Mouse (Mus musculus): ENCODE measurements around the gene Ccdc85b. TPM values are rescaled to one million over a fixed set of nuclear protein-coding genes. Genes with fewer than 3 reads are reported as not detected.

The Ccdc85b gene
- polyA plus RNA-seq, 1 experiment = 32.5 TPM

DNA sequence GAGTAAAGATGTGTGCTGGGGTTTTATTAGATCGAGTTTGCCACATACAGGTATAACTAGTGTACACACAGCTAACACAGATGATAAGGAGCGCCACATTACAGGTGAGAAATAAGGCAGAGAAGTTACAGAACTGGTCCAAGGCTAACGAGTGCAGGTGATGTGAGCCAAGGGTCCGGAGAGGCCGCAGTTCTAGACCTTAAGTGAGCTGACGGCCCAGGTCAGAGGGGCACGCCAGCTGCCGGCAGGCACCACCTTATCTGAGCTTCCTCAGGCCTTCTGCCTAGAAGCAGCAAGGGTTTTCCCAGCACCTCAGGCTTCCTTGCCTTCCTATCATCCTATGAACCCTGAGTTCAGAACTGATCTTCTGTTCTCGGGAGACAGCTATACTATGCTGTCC, 38.1 kb downstream of the Ccdc85b start:
- 92% methylated on average over 9 of the region's 9 CpGs for WGBS

DNA sequence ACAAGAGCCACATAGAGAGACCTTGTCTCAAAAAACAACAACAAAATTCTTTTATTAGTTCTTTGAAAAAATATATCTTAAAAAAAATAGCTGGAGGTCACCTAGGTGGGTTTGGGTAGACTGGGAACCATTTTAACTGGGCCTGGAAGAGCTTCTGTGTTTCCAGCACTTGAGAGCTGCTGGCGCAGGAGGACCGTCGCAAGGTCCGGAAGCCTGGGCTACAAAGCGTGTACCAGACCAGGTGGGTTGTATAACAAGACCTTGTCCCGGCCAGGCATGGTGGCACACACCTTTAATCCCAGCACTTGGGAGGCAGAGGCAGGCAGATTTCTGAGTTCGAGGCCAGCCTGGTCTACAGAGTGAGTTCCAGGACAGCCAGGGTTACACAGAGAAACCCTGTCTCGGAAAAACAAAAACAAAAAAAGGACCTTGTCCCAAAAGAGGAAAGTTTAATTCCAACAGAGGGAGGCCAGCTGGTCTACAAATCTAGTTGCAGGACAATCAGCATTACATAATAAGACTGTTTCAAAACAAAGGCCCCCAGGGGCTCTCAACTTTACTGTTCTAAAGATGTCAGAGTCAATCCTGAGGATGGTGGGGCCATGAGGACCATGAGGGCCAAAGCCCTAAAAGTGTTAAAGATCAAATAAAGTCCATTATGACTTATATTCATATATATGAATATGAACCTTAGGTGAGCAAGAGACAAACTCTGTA, 38.8 kb downstream of the Ccdc85b start:
- Histone ChIP-seq H3K27ac (ENCODE audit: insufficient read depth, low read length) (no peak overlapping the region), H3K4me3 (replicated peaks; ENCODE audit: insufficient read depth, low read depth, low read length) (no peak overlapping the region), H3K4me1 (ENCODE audit: control insufficient read depth, insufficient read depth, low read length) (peaks cover 20% of the 10 kb centered on the region), H3K27me3 (ENCODE audit: control insufficient read depth, insufficient read depth, low read length) (no peaks in the 10 kb centered on the region)
- WGBS = 95% methylated on average over 8 of the region's 8 CpGs
- no peak for TF ChIP-seq CTCF (IDR thresholded peaks at IDR 0.05; ENCODE audit: borderline replicate concordance, insufficient read depth, low read depth, low read length)
- no peak for TF ChIP-seq POLR2A (IDR thresholded peaks at IDR 0.05; ENCODE audit: borderline replicate concordance, insufficient read depth, low read length)
- DNase-seq = no peak

More for the DNA sequence above, 38.1 kb downstream of the Ccdc85b start:
- no peak for DNase-seq
- Histone ChIP-seq H3K4me3 (replicated peaks; ENCODE audit: insufficient read depth, low read depth, low read length) (no peak overlapping the region), H3K4me1 (ENCODE audit: control insufficient read depth, insufficient read depth, low read length) (peaks cover 20% of the 10 kb centered on the region), H3K27ac (ENCODE audit: insufficient read depth, low read length) (no peak overlapping the region), H3K27me3 (ENCODE audit: control insufficient read depth, insufficient read depth, low read length) (no peaks in the 10 kb centered on the region)
- TF ChIP-seq CTCF (IDR thresholded peaks at IDR 0.05; ENCODE audit: borderline replicate concordance, insufficient read depth, low read depth, low read length) (no peak), POLR2A (IDR thresholded peaks at IDR 0.05; ENCODE audit: borderline replicate concordance, insufficient read depth, low read length) (no peak)

DNA sequence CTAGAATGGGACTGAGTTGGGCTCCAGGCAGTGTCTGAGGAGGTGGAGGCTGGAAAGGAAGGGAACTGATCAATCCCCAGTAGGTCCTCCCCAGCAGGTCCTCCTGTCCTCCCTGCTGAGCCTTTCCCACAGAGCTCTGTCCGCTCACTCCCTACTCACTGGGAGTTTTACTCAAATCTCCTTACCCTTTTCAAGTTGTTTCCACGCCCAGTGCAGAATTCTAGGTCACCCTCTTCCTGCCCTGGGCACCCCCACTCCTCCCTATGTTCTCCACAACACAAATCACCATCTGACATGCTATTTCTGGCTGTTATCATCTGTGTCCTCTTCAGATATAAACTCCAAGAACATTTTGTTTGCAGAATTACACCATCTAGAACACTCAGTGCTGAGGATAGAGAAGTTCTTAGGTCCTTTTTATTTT, 43.1 kb downstream of the Ccdc85b start:
- Histone ChIP-seq H3K4me3 (replicated peaks; ENCODE audit: insufficient read depth, low read depth, low read length) (no peak overlapping the region), H3K4me1 (ENCODE audit: control insufficient read depth, insufficient read depth, low read length) (no peaks in the 10 kb centered on the region), H3K27me3 (ENCODE audit: control insufficient read depth, insufficient read depth, low read length) (no peaks in the 10 kb centered on the region), H3K27ac (ENCODE audit: insufficient read depth, low read length) (no peak overlapping the region)
- TF ChIP-seq CTCF (IDR thresholded peaks at IDR 0.05; ENCODE audit: borderline replicate concordance, insufficient read depth, low read depth, low read length) = no peak
- TF ChIP-seq POLR2A (IDR thresholded peaks at IDR 0.05; ENCODE audit: borderline replicate concordance, insufficient read depth, low read length) = no peak
- no peak for DNase-seq
- 39% methylated on average over 2 of the region's 2 CpGs for WGBS

DNA sequence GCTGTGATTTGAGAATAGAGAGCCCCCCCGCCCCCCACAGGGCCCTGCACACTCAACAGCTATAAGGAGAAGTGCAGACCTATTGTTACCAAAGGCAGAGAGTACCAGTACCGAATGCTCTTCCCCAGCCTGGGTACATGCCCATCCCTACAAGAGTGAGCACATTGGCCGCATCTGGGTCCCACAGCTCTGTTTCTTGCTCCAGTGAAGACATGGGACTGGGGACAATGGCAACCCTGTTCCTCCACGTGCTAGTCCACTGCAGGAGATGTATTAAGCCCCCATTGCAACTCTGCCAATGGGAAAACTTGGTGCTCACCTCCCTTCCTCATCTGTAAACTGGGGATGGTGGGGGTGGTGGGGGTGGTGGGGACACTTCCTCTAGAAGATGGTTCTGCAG, 43.9 kb downstream of the Ccdc85b start:
- H3K4me1 ChIP-seq (ENCODE audit: control insufficient read depth, insufficient read depth, low read length) = no peaks in the 10 kb centered on the region
- TF ChIP-seq POLR2A (IDR thresholded peaks at IDR 0.05; ENCODE audit: borderline replicate concordance, insufficient read depth, low read length) = no peak
- no peak for TF ChIP-seq CTCF (IDR thresholded peaks at IDR 0.05; ENCODE audit: borderline replicate concordance, insufficient read depth, low read depth, low read length)
- H3K27ac ChIP-seq (ENCODE audit: insufficient read depth, low read length) = no peak overlapping the region
- H3K4me3 ChIP-seq (replicated peaks; ENCODE audit: insufficient read depth, low read depth, low read length) = no peak overlapping the region
- WGBS = 72% methylated on average over 4 of the region's 4 CpGs
- DNase-seq = no peak
- H3K27me3 ChIP-seq (ENCODE audit: control insufficient read depth, insufficient read depth, low read length) = no peaks in the 10 kb centered on the region

DNA sequence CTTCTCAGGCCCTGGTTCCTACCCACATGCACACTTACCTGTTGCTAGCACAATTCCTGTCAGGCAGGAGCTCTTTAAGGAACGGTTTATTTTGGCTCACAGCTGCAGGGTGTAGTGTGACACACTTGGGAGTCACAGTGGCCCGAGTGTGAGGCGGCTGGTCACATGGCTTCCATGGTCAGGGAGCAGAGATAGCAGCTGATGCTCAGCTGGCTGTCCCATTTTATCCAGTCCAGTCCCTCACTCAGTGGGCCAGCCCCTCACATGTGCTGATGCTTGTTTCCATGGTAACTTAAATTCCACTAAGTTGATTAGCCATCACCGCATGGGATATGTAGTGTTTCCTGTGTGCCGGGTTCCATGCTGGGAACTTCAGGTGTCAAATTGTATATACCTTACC, 45.7 kb downstream of the Ccdc85b start:
- TF ChIP-seq POLR2A (IDR thresholded peaks at IDR 0.05; ENCODE audit: borderline replicate concordance, insufficient read depth, low read length) (no peak), CTCF (IDR thresholded peaks at IDR 0.05; ENCODE audit: borderline replicate concordance, insufficient read depth, low read depth, low read length) (no peak)

DNA sequence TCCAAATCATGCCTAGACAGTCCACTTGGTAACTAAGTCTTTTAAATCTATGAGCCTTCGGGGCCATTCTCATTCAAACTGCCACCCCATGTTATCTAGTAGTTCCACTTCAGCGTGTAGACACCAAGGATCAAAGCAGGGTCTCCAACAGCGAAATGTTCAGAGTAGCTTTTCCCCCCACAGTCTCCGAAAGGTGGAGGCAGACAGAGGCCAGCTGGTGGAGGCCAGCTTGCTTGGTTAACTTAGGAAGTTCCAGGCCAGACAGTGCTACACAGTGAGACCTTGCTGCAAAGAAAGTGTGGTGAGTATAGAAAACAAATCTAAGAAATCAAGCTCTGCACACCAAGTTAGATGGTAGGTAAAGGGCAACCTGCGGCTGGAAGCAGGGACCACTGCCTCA, 47.1 kb downstream of the Ccdc85b start:
- TF ChIP-seq POLR2A (IDR thresholded peaks at IDR 0.05; ENCODE audit: borderline replicate concordance, insufficient read depth, low read length) (no peak), CTCF (IDR thresholded peaks at IDR 0.05; ENCODE audit: borderline replicate concordance, insufficient read depth, low read depth, low read length) (no peak)
- no peak overlapping the region for H3K27ac ChIP-seq (ENCODE audit: insufficient read depth, low read length)
- no peak for DNase-seq
- H3K4me1 ChIP-seq (ENCODE audit: control insufficient read depth, insufficient read depth, low read length) = peaks cover 3% of the 10 kb centered on the region
- H3K27me3 ChIP-seq (ENCODE audit: control insufficient read depth, insufficient read depth, low read length) = no peaks in the 10 kb centered on the region
- no peak overlapping the region for H3K4me3 ChIP-seq (replicated peaks; ENCODE audit: insufficient read depth, low read depth, low read length)
- WGBS = 93% methylated on average over 5 of the region's 5 CpGs

More for the DNA sequence above, 45.7 kb downstream of the Ccdc85b start:
- Histone ChIP-seq H3K4me1 (ENCODE audit: control insufficient read depth, insufficient read depth, low read length) (no peaks in the 10 kb centered on the region), H3K27ac (ENCODE audit: insufficient read depth, low read length) (no peak overlapping the region), H3K4me3 (replicated peaks; ENCODE audit: insufficient read depth, low read depth, low read length) (no peak overlapping the region), H3K27me3 (ENCODE audit: control insufficient read depth, insufficient read depth, low read length) (no peaks in the 10 kb centered on the region)
- no peak for DNase-seq
- WGBS = 39% methylated on average over 5 of the region's 5 CpGs

DNA sequence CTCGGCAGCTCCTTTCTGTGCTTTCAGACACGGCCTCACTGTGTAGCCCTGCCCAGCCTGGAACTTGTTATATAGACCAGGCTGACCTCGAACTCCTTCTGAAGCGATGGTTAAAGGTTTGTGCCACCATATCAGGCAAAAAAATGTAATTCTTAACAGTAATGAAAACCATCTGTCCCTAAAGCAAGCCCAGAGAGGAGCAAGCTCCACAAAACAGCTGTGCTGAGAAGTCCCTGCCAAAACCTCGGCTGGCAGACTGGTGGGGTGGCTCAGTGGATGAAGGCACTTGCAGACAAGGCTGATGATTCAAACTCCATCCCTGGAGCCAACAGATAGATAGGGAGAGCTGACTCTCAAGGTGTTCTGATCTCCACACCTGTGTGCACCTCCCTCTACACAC, 48.6 kb downstream of the Ccdc85b start:
- Histone ChIP-seq H3K4me1 (ENCODE audit: control insufficient read depth, insufficient read depth, low read length) (peaks cover 3% of the 10 kb centered on the region), H3K27me3 (ENCODE audit: control insufficient read depth, insufficient read depth, low read length) (no peaks in the 10 kb centered on the region), H3K27ac (ENCODE audit: insufficient read depth, low read length) (no peak overlapping the region)

More for the DNA sequence above, 48.6 kb downstream of the Ccdc85b start:
- 32% methylated on average over 5 of the region's 5 CpGs for WGBS
- no peak overlapping the region for H3K4me3 ChIP-seq (replicated peaks; ENCODE audit: insufficient read depth, low read depth, low read length)
- DNase-seq = no peak
- TF ChIP-seq CTCF (IDR thresholded peaks at IDR 0.05; ENCODE audit: borderline replicate concordance, insufficient read depth, low read depth, low read length) (no peak), POLR2A (IDR thresholded peaks at IDR 0.05; ENCODE audit: borderline replicate concordance, insufficient read depth, low read length) (no peak)

Measured in cerebellum, adult 2 months (tissue).